Mouse (Mus musculus): ENCODE measurements at regions not wholly inside any gene's neighbourhood (a gene's known extent, or its start where the extent isn't known, plus 50 kb on each side); places are given as distances from the start of the nearest gene placed in this dataset.
A peak's percentile ranks its signal among the peaks of the same experiment; 100 is the strongest.

GRCm38 (mm10) chr1:137060914-137061313 lies 100.7 kb upstream of the Nr5a2 start:
- Histone ChIP-seq H3K4me2 (ENCODE audit: insufficient read depth, low read depth, poor library complexity, severe bottlenecking) (peak overlapping the region; percentile 50; the same call in 1 of the 2 replicates), H3K27me3 (replicated peaks) (no peaks in the 10 kb centered on the region), H3K79me2 (replicated peaks; ENCODE audit: control insufficient read depth, extremely low read depth, insufficient read depth, poor library complexity, severe bottlenecking) (no peaks in the 10 kb centered on the region), H3K9ac (ENCODE audit: insufficient read depth, low read depth) (no peak overlapping the region), H3K36me3 (replicated peaks in 1 of 2; ENCODE audit: control insufficient read depth in 1 of 2, insufficient read depth in 1 of 2, low read length in 1 of 2) (no peaks in the 10 kb centered on the region), H3K27ac (ENCODE audit: insufficient read depth, low read depth) (no peak overlapping the region), H3K9me3 (replicated peaks; ENCODE audit: low read length) (no peaks in the 10 kb centered on the region), H3K4me1 (ENCODE audit: control insufficient read depth in 1 of 2, insufficient read depth in 2 of 2) (peaks cover 4 to 34% of the 10 kb centered on the region in 2 experiments; a peak in 3 of 4 replicates), H3K4me3 (replicated peaks in 1 of 3; ENCODE audit: low read depth in 2 of 3, low read length in 2 of 3, poor library complexity in 1 of 3) (no peak overlapping the region)
- peak; percentile 96 for DNase-seq (ENCODE audit: extremely low read depth)
- in situ Hi-C loops (cut with MboI; ENCODE audit: low pct_ligation_motif_present, low pct_unique_long_range_greater_than_20kb, low sequenced_read_pairs) = no loop called here
- TF ChIP-seq CTCF (conservative IDR thresholded peaks at IDR 0.05 in 1 of 2, IDR thresholded peaks at IDR 0.05 in 1 of 2; ENCODE audit: low read depth in 2 of 2, low read length in 2 of 2) = no peak
- no peak for TF ChIP-seq POLR2A (IDR thresholded peaks at IDR 0.05; ENCODE audit: low read depth, low read length)
- TF ChIP-seq CHD2 (IDR thresholded peaks at IDR 0.05; ENCODE audit: low read length) = peak; percentile 53; the same call in 1 of the 2 replicates
- TF ChIP-seq MAFK (IDR thresholded peaks at IDR 0.05; ENCODE audit: insufficient replicate concordance, low read length) = 0 out of 2 replicates have a peak, but pooled peaks have one; percentile 22
- TF ChIP-seq MEF2A (IDR thresholded peaks at IDR 0.05; ENCODE audit: borderline replicate concordance, low read depth, low read length) = peak; percentile 74
- TF ChIP-seq IRF4 (IDR thresholded peaks at IDR 0.05; ENCODE audit: low read depth, low read length) = peak; percentile 88
- TF ChIP-seq ZC3H11A (IDR thresholded peaks at IDR 0.05; ENCODE audit: low read depth, low read length) = no peak
- 0 out of 2 replicates have a peak, but pooled peaks have one; percentile 43 for TF ChIP-seq SIN3A (IDR thresholded peaks at IDR 0.05; ENCODE audit: low read length)
- peak; percentile 84 for TF ChIP-seq RCOR1 (conservative IDR thresholded peaks at IDR 0.05; ENCODE audit: low read depth, low read length)
- peak; percentile 92 for TF ChIP-seq TCF12 (IDR thresholded peaks at IDR 0.05; ENCODE audit: low read depth, low read length)
- peak; percentile 97 for TF ChIP-seq EP300 (IDR thresholded peaks at IDR 0.05; ENCODE audit: low read length)
- TF ChIP-seq ETS1 (conservative IDR thresholded peaks at IDR 0.05; ENCODE audit: low read depth, low read length) = peak; percentile 93
- no peak for TF ChIP-seq GABPA (IDR thresholded peaks at IDR 0.05; ENCODE audit: insufficient replicate concordance, low read depth, low read length)
- TF ChIP-seq JUN (IDR thresholded peaks at IDR 0.05; ENCODE audit: insufficient read depth, low read depth, low read length) = peak; percentile 97
- peak; percentile 97 for TF ChIP-seq JUND (conservative IDR thresholded peaks at IDR 0.05; ENCODE audit: low read depth, low read length)
- TF ChIP-seq BHLHE40 (IDR thresholded peaks at IDR 0.05; ENCODE audit: low read depth, low read length) = peak; percentile 63
- dilution Hi-C loops (cut with MboI; ENCODE audit: extremely low pct_ligation_motif_present, extremely low pct_unique_long_range_greater_than_20kb, low sequenced_read_pairs) = no loop called here

GRCm38 (mm10) chr1:137053134-137053533 lies 92.9 kb upstream of the Nr5a2 start:
- Histone ChIP-seq H3K36me3 (replicated peaks in 1 of 2; ENCODE audit: control insufficient read depth in 1 of 2, insufficient read depth in 1 of 2, low read length in 1 of 2) (no peaks in the 10 kb centered on the region), H3K9me3 (replicated peaks; ENCODE audit: low read length) (no peaks in the 10 kb centered on the region), H3K27ac (ENCODE audit: insufficient read depth, low read depth) (no peak overlapping the region), H3K4me1 (ENCODE audit: control insufficient read depth in 1 of 2, insufficient read depth in 2 of 2) (peaks cover 0 to 4% of the 10 kb centered on the region in 2 experiments; a peak in 2 of 4 replicates), H3K79me2 (replicated peaks; ENCODE audit: control insufficient read depth, extremely low read depth, insufficient read depth, poor library complexity, severe bottlenecking) (no peaks in the 10 kb centered on the region), H3K27me3 (replicated peaks) (no peaks in the 10 kb centered on the region), H3K4me3 (replicated peaks in 1 of 3; ENCODE audit: low read depth in 2 of 3, low read length in 2 of 3, poor library complexity in 1 of 3) (no peak overlapping the region), H3K9ac (ENCODE audit: insufficient read depth, low read depth) (no peak overlapping the region), H3K4me2 (ENCODE audit: insufficient read depth, low read depth, poor library complexity, severe bottlenecking) (no peak overlapping the region)
- no peak for DNase-seq (ENCODE audit: extremely low read depth)
- TF ChIP-seq TBP (conservative IDR thresholded peaks at IDR 0.05; ENCODE audit: low read depth, low read length) (no peak), NELFE (IDR thresholded peaks at IDR 0.05; ENCODE audit: low read depth, low read length) (no peak), CHD1 (IDR thresholded peaks at IDR 0.05; ENCODE audit: low read depth, low read length) (no peak), ZC3H11A (IDR thresholded peaks at IDR 0.05; ENCODE audit: low read depth, low read length) (no peak), NRF1 (IDR thresholded peaks at IDR 0.05; ENCODE audit: low read depth, low read length) (no peak), UBTF (IDR thresholded peaks at IDR 0.05; ENCODE audit: low read depth, low read length) (no peak), POLR2A (IDR thresholded peaks at IDR 0.05; ENCODE audit: low read depth, low read length) (no peak), ETS1 (conservative IDR thresholded peaks at IDR 0.05; ENCODE audit: low read depth, low read length) (no peak), CTCF (conservative IDR thresholded peaks at IDR 0.05 in 1 of 2, IDR thresholded peaks at IDR 0.05 in 1 of 2; ENCODE audit: low read depth in 2 of 2, low read length in 2 of 2) (no peak), BHLHE40 (IDR thresholded peaks at IDR 0.05; ENCODE audit: low read depth, low read length) (no peak), MAFK (IDR thresholded peaks at IDR 0.05; ENCODE audit: insufficient replicate concordance, low read length) (no peak), JUND (conservative IDR thresholded peaks at IDR 0.05; ENCODE audit: low read depth, low read length) (no peak), JUN (IDR thresholded peaks at IDR 0.05; ENCODE audit: insufficient read depth, low read depth, low read length) (no peak)
- in situ Hi-C loops (cut with MboI; ENCODE audit: low pct_ligation_motif_present, low pct_unique_long_range_greater_than_20kb, low sequenced_read_pairs) (no loop called here), dilution Hi-C loops (cut with MboI; ENCODE audit: extremely low pct_ligation_motif_present, extremely low pct_unique_long_range_greater_than_20kb, low sequenced_read_pairs) (no loop called here)
